Mouse (Mus musculus) kidney, adult 18-20 months (tissue): Measurements from ENCODE around the gene Lrp1.

ENCODE experiments used
- DNase-seq: peaks from one replicate; pipeline ENCODE4 v3.0.0; 2021

The Lrp1 gene

DNA sequence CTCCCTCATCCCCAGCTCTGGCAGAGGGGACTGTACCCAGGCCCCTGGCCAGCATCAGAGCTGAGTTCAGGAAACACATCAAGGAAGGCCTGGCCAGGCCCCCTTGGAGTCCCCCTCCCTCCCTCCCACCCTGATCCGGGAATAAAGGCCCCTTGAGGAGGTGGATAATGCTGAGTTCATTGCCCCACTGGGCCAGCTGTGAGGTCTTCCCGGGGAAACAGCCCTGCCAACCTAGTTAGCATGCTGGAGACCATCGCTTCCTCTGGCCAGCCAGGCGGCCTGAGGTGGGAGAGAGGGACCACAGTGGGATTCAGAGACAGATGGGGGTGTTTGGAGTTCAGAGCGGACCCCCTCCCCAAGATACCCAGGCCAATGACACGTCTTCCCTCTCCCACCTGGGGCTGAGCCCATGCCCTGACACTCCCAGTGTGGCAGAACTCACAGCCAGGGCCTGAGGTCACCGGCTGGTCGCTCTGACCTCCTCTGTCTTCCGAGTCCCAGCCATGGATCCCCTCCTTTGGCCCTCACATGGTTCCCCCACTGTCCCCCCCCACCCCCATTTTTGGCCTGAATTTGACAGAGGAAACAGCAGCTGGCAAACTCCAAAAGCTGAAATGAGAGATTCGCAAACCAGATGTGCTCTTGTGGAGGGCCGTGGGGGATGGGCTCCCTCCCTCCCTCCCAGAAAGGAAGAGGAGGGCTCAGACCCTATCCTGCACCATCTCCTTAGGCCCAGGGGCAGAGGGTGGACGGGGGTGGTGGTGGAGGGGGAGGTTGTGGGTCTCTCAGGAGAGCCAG is 6.5 kb downstream of the Lrp1 start:
- no peak for DNase-seq

DNA sequence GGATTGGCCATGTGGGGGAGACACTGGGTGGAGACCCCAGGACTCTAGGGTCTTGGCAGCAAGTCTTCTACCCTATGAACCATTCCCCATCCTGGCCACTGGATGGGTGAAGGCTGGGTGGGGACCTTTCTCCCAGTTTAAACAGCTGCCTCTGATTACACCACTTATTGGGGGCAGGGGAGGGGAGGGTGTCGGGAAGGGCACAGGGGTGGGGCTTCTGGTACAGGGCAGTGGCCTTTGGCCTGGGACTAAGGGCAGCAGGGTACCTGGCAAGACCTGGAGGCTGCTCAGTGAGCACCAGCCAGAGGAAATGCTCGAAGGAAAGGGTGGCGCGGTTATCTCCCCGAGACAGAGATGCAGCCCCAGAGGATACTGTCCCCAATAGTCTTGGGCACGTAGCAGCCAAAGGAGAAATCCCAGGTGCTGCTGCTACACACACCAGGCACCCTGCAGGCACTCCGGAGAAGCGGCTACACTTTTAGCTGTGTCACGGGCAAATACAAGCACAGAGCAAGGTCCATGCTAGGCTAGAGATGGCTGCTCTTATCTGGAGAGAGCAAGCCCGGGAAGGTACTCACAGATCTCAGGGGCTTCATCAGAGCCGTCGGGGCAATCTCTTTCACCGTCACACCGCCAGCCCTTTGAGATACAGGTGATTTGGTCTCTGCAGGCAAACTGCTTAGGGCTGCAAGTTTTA is 8.7 kb downstream of the Lrp1 start:
- DNase-seq, result no peak

DNA sequence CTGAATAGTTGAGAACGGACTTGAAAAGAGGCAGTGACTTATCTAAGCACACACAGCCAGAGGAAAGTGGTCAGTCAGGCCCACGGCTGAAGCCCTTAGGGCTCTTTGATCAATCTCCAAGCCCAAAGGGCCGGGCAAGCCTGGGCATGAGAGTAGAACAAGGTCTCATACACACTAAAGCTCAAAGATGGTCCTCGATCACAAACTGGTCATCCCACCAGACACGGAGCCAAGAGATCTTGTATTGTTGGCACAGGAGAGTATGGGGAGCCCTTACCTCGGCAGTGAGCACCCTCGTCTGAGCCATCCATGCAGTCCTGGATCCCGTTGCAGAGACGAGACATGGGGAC is 10.9 kb downstream of the Lrp1 start:
- no peak for DNase-seq

DNA sequence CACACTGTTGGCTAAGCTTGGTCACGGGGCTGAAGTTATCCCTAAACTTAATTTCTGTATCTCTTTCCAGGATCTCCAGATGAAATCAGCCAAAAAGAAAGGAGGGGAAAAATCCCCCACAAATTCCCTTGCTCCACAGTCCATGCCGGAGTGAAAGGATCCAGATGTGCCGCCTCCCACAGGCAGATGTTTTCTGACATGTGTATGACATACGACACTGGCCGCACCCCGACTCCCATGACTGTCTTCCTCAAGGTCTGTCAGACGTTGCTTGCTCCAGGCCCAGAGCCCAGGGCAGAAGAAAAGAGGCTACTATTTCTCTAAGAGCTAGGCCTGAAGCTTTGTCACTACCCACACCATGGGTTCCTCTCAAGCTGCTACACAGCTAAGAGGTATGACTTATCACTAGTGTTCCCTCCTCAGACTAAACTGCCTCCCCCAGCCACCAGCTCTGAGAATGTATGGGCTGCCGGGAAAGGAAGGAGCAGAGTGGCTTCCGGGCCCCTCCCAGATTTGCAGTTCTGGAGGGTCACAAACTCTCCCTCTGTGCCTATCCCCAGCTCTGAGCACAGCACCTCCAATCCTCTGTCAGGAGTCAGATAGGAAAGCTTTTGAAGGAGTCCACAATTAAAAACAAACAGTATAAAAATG is 11.4 kb downstream of the Lrp1 start:
- no peak for DNase-seq

DNA sequence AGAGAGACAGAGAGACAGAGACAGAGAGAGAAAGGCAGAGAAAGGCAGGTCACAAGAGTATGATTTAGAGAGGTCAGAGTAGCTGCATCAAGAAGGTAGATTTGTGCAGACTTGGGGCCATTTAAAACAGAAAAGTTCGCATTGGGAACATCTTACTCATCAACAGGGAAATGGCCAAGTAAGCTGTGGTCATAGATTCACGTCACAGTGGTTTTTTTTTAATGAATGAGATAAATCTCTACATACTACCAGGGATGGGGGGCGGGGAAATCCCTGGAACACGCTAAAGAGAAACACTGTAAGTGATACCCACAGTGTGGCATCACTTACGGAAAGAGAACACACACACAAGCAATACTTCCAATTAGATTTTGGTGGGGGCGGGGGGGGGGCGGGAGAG is 13.9 kb downstream of the Lrp1 start:
- no peak for DNase-seq

DNA sequence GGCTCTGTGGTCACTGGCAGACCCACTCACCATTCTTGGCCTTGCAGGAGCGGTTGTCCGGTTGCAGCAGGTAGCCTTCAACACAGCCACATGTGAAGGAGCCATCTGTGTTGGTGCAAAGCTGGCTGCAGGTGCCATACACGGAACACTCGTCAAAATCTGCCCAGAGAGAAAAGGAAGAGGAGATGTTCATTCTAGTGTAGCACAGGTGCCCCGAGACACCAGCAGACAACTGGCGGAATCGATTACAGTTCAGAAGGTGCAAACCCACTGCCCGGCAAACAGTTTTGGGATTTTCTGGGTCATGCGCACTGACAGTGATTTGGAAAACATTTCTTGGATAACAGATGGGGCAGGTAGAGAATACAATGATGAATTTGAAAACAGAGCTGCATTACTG is 15.2 kb downstream of the Lrp1 start:
- no peak for DNase-seq

DNA sequence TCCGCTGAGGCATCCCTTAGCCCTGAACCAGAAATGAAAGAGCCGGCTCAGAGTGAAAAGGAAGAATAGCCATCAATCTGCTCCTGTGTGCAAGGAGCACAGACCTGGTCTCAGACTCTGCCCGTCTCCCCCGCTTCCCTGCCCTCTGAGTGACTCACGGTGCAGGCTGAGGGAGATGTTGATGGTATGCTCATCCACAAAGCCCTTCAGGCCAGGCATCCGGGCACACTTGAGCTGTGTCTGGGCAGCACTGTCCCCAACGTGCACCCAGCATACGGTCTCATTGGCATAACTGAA is 15.7 kb downstream of the Lrp1 start:
- no peak for DNase-seq

DNA sequence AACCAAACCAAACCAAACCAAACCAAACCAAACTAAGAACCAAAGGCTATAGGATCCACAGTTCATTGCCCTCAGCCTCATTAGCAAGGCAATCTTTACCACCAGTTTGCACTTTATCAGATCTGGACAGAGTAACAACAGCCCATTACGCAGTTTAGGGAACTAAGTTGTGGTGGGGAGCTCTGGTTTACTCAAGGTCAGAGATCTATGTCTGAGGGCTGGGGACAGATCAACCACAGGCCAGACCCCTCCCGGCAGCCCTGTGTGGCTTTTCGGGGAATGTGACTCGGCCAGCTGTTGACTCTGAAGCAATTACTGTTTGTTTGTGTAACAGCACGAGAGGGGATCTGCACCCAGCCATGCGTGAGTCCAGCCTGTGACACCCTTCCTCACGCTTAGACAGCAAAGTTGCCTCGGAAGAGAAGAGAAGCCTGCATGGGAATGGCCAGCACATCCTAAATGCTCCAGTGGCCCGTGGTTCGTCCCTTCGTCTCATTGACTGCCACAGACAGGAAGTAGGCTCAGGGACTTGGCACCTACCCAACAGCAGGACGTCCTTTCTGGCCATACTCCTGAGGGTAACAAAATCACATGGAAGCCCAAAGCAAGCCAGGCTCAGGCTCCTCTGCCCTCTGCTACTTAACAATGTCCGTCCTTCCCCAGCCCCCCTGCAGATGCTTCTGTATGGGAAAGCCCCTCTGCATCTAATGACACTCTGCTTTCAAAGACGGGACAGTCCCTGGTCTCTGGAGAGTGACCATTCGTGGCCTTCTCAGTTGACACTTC is 16.3 kb downstream of the Lrp1 start:
- peak; percentile 67 for DNase-seq

DNA sequence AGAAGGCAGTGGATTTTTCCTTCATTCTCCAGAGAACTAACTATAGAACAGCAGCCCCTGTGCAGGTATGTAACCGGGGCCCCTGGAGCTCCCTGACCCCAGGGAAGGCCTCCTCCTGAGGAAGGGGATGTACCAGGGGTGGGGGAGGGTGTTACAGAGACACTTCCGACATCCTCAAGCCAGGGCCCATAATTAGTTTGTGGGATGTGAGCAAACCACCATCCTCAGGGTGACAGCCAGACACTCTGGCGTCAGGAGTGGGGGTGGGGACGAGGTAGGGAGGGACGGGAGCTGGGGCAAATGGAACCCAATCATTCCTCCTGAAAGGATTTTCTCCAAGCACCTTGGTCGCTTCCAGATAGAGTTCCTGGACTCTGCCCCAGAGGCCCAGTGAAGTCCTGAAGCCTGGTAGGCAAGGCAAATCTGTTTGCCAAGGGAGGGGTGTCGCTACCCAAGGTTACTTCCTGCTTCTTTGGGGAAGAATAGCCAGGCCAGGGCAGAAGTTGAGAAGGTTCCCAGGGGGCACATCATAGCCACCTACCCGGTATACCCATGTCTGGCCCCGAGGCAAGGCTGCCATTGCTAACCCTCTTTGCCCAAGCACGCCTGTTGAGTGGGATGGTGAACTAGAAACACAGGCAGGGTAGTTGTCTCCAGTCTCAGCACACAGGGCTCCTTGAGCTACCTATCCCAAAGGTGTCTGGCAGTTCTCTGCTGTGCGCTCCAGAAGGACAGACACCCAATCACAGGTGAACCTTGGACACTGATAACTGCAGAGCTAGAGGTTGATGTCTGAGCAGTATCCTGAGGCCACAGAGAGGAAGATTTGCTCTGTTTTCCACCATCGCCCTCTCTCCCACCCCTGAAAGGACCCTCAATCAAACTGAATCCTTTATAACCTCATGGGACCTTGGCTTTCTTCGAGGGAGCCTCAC is 17.2 kb downstream of the Lrp1 start:
- no peak for DNase-seq

DNA sequence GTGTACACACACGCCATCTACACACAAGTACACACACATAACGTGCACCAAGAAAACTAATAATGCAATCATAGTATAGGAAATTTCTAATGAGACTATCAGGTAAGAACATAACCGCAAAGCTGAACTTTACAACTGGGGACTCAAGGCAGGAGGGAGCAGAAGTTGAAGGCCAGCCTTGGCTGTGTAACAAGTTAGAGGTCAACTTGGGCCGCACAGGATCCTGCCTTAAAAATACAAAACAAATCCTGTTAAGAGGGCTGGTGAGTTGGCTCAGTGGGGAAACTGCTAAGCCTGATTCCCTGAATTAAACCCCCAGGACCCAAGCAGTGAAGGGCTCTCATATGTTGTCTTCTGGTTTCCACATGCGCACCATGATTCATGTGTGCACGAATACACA is 18.8 kb downstream of the Lrp1 start:
- no peak for DNase-seq

DNA sequence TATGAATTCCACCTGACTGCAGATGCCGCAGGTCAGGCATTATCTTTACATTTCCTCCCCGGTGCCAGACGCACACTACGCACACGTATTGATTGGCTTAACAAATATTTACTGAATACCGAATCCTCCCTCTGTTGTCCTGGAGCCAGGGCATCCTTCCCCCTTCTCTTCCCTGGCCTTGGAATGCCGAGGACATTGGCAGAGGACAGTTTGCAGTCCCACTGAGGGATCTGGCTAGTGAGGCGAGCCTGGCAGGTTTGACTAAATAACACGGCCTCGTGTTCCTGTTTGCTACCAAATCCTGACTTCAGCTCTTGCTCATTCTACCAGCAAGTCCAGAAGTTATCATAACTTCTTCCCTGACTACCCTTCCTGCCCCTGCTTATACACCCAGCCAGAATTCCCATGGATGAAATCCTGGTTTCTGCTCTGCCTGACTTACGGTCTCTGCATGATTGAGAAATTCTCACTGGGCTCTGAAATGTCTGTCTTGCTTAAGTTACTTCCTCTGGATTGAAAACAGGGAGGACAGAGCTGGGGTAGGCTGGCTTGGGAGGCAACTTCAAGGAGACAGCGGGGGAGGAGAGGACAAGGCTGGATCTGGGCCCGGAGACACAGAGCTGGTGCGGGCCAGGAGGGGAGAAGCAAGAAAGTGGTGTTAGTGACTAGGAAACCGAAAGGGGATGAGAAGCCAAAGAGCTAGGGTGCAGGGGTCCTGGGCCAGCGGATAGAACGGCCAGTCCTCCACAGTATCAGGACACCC is 21.0 kb downstream of the Lrp1 start:
- no peak for DNase-seq

DNA sequence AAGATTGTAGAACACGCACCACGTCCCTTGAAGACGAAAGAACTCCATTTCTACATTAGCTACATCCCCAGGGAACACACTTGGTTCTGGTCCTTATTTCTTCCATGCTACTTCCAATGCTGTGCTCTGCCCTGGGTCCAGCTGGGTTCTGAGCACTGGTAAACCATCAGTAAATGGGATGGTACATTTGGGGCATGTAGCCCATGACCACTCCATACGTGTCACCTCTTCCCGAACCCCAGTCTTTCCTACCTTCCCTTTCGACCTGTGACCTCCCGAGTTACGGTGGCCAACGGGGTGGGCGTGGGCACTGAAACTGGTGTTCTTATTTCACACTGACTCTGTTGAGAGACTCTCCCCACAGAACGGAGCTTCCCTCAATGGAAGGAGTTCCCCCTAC is 21.7 kb downstream of the Lrp1 start:
- no peak for DNase-seq

DNA sequence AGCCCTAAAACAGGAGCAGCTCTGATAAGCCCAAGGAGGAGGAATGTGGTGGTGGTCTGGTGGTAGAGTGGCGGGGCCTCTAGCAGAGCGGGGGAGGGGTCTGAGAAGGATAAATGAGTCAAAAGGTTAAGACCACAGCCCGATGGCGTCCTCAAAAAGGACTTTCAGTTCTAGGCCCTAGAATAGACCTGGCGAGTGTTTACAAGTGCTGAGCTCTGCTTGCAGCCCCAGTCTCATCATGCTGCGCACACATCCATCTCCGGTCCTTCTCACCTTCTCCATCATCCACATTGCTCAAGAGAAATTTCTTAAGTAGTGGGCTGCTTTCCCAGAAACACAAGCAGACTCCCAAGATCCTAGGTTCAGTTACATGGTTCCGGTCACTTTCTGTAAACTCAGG is 22.3 kb downstream of the Lrp1 start:
- no peak for DNase-seq

DNA sequence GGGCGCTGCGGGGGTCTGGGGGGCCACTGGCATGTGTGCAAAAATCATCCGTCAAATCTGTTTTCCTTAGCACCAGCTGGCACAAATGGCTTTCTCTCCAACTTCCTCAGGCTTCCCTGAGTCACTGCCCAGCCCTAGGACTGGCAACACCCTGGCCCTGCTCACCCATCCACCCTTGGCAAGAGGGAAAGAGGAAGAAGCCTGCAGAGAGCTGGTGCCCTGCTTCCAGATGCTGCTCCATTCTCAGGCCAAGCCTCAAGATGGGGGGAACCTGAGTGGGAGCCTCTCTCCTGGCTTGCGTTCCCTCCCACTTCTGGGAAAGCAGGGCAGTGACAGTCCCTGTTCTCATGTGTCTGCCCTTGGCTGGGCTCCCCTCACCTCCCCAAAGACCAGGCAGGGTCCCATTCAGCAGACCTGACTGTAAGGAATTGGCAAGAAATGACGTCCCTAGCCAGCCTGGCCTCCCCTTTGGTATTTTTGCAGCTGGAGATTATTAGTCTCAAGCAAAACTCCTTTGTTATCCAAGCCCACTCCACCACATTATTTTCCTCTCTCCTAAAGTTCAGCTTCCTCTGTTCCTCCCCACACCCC is 23.5 kb downstream of the Lrp1 start:
- DNase-seq, result no peak

DNA sequence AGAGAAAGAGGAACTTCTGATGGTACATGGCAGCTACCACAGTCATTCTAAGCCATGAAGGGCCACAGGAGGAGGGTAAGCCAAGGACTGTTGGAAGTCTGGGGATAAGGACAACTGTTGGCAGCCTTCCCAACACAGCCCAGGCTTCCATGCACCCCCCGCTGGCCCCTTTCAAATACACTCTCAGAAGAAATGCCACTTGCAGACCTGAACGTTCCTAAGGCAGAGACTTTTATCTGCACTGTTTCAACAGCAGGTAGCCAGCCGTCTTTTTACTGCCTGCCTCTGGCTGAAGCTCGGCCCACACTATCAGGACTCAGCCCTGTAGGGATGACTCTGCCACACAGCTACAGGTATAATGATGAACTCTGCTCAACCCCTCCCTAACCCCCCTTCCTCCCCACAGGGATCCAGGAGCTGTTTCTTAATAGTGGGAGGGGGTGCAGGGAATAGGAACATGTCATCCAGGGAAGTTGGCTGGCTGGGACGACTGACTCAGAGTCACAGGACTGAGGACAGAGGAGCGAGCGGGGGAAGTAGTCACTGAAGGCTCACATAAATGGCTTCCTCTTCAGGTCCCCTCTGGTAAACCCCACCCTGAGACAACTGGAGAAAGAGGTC is 24.5 kb downstream of the Lrp1 start:
- DNase-seq, result no peak

DNA sequence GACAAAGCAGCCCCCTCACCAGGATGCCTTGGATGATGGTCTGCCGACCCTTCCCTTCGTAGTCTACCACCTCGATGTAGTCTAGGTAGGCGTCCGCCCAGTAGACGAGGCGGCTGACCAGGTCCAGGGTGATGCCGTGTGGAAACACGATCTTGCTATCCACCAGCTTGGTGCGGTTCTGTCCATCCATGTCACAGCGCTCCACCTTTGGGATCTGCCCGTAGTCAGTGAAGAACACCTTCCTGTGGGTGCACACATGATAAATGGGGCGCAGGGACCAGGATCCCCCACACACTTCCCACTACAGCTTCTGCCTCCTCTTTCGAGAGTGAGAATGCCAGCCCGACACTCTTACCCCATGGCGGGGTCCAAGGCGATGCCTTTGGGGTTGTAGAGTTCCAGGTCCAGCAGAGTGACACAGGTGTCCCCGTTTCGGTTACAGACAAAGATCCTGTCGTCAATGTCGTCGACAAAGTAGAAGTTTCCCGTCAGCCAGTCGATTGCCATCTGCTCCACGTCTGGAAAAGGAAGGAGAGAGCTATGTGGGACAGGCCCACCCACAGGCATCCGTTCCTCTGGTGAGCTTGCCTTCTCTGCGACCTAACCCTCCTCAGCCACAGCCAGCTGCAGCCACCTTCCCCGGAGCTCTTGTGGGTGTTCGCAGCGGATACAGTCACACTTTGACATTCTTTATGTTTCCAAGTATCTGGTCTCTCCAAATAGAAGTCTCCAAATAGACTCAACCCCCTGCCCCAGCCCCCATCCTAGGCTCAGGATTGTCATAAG is 25.8 kb downstream of the Lrp1 start:
- DNase-seq, result no peak

DNA sequence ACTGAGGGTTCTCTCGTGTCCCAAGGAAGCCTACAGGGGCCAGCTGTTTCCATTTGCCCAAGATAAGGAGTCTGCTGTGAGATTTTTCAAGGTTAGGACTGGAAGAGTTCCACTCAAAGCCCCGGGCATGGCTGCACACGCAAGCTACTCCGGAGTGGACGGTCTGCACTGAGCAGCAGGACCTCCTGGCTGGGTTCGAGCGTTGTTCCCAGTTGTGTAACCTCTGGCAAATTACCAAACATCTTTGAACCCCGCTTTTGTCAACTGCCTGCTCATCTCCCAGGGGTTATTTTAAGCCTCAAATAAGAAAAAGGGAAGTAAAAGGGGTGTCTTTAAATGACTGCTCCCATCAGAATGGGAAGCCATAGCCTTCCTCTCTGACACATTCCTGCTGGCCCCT is 26.5 kb downstream of the Lrp1 start:
- no peak for DNase-seq

DNA sequence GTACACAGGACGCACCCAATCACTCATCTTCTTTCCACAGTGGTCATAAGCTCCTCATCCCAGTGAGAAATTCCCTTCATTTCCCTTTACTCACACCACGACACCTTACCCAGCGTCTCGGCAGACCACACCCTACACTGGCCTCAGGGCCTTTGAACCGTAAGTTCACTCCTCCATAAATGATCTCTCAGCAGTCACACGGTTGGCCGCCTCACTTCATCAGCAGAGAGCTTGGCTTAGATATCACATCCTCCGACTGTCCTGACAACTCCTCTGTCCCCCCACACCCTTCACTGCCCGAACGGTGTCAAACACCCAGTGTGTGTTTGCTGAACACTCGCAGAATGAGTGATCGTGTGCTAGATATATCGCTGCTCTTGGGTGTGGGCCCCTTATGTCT is 28.1 kb downstream of the Lrp1 start:
- no peak for DNase-seq

DNA sequence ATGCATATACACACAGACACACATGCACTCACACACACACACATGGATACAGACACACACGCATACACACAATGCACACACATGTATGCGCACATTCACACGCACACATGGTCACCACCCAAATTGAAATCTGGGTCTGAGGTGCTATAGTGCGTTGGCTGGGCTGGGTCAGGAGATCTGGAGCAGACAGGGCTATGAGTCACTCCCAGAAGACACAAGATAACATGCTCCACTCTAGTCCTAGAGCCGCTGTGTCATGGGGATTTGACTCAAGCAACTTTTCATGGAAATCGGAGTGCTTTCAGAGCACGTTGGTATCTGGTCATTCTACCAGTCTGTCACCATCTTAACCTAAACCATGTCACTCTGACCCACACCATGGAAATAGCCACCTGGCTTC is 28.5 kb downstream of the Lrp1 start:
- DNase-seq, result no peak

DNA sequence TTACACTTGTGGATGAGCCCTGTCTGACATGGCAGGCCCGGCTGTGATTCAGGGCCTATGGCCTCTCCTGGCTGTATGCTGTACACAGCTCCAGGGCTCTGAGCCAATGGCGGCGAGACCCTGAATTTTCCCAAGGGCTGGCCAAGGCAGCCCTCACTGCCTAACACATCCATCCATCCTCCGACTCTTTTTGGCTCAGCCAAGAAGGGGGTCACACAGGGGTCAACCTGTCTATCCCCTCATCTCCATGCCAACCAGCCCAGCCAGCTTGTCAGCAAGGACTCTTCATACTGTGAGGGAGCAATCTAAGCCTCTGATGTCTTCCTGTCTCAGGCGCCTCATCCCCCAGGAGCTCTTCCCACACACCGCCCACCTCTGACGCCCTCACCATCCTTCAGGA is 29.4 kb downstream of the Lrp1 start:
- DNase-seq, result no peak
